Mouse (Mus musculus) intestine, embryonic 16.5 days (tissue): ENCODE results near the gene Coq5. TPM values are rescaled to one million over a fixed set of nuclear protein-coding genes. Genes with fewer than 3 reads are reported as not detected.

Experiments
- ATAC-seq: fragments of 200-750 bp; cut with Nextera tagmentation; 2 replicates; pipeline ENCODE4 v1.8.0; 2017; ENCODE audit warnings: moderate TSS enrichment, moderate library complexity
- H3K27ac ChIP-seq: fragments of 300-500 bp; sonication (generic); 2 replicates; pipeline ENCODE4 v1.5.1; 2014; ENCODE audit warnings: mild to moderate bottlenecking, low read length
- H3K27me3 ChIP-seq: fragments of 300-500 bp; sonication (generic); replicated peaks from 2 replicates; pipeline ENCODE4 v1.6.1; 2014; ENCODE audit warnings: low read length, control low read depth, mixed read lengths; ENCODE audit not compliant: control insufficient read depth, insufficient read depth
- H3K36me3 ChIP-seq: fragments of 300-500 bp; sonication (generic); 2 replicates; pipeline ENCODE4 v1.6.1; 2014; ENCODE audit warnings: low read length, control low read depth; ENCODE audit not compliant: control insufficient read depth, insufficient read depth
- H3K4me1 ChIP-seq: fragments of 300-500 bp; sonication (generic); 2 replicates; pipeline ENCODE4 v1.6.1; 2014; ENCODE audit warnings: low read length, control low read depth, mixed read lengths; ENCODE audit not compliant: control insufficient read depth, insufficient read depth
- H3K4me2 ChIP-seq: fragments of 300-500 bp; sonication (generic); 2 replicates; pipeline ENCODE4 v1.6.1; 2014; ENCODE audit warnings: low read depth, low read length, control low read depth
- H3K4me3 ChIP-seq: fragments of 300-500 bp; sonication (generic); 2 replicates; pipeline ENCODE4 v1.5.1; 2014; ENCODE audit warnings: mild to moderate bottlenecking, low read length
- H3K9ac ChIP-seq: fragments of 300-500 bp; sonication (generic); 2 replicates; pipeline ENCODE4 v1.6.1; 2014; ENCODE audit warnings: low read depth, low read length
- H3K9me3 ChIP-seq: fragments of 300-500 bp; sonication (generic); 2 replicates; pipeline ENCODE4 v1.6.1; 2016; ENCODE audit warnings: low read length, control low read depth; ENCODE audit not compliant: control insufficient read depth
- WGBS: fragments of 180-500 bp; shearing (Covaris S2); extraction: QIAGEN DNeasy Blood & Tissue Kit; methylation state at CpG from one replicate; pipeline ENCODE4 v1.1.7; 2014; 5-methylcytosine and 5-hydroxymethylcytosine counted together
- polyA plus RNA-seq: library from polyadenylated mRNA; unstranded; fragments of >200 nt; fragmentation: Nextera tagmentation; extraction: Ambion mirVana; gene quantifications from 2 replicates; pipeline ENCODE4 v1.2.1, GENCODE M21; 2015

Coq5 gene
- polyA plus RNA-seq, 1 experiment from 2014 or later = 72.9 TPM

DNA sequence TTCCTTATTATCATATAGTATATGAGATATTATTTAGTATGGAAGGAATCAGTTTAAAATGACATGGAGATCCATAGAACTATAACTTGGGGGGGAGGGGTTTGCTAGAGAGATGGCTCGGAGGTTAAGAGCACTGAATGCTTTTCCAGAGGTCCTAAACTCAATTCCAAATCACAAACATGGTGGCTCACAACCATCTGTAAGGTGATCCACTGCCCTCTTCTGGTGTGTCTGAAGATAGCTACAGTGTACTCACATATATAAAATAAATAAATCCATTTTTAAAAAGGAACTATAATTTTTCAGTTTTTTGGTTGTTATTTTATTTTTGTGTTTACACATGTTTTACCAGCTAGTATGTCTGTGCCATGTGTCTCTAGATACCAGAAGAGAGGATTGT lies 5.1 kb upstream of the Coq5 start:
- Histone ChIP-seq H3K36me3 (no peaks in the 10 kb centered on the region; the same call in 1 of the 2 replicates), H3K27ac (no peak overlapping the region), H3K4me1 (peaks cover 28% of the 10 kb centered on the region), H3K9ac (no peak overlapping the region), H3K9me3 (0 out of 2 replicates have a peak, but pooled peaks cover 3% of the 10 kb centered on the region), H3K4me2 (no peak overlapping the region), H3K4me3 (no peak overlapping the region), H3K27me3 (no peaks in the 10 kb centered on the region)
- 78% methylated on average over 1 of the region's 1 CpGs for WGBS
- no peak for ATAC-seq

DNA sequence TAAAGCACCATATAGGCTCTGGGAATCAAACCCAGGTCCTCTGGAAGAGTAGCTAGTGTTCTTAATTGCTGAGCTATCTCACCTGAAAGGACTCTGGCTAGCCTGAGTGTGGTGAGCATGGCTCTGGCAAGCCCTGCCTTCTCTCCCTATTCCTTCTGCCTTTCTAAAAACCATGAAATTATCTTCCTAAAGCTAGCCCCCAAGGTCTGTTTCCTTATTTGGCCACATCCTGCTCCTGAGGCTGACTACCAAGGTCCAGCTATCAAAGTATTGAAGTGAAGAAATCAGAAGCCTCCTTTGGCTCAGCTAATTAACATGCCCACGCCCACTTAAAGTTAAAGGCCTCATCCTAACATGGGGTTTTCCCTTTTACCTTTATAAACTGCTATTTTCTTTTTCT lies 4.7 kb upstream of the Coq5 start:
- Histone ChIP-seq H3K4me3 (no peak overlapping the region), H3K27ac (no peak overlapping the region), H3K27me3 (no peaks in the 10 kb centered on the region), H3K9ac (no peak overlapping the region), H3K4me1 (peaks cover 24% of the 10 kb centered on the region), H3K4me2 (no peak overlapping the region), H3K36me3 (no peaks in the 10 kb centered on the region; the same call in 1 of the 2 replicates), H3K9me3 (0 out of 2 replicates have a peak, but pooled peaks cover 3% of the 10 kb centered on the region)
- no peak for ATAC-seq
- WGBS = 81% methylated on average over 1 of the region's 1 CpGs

DNA sequence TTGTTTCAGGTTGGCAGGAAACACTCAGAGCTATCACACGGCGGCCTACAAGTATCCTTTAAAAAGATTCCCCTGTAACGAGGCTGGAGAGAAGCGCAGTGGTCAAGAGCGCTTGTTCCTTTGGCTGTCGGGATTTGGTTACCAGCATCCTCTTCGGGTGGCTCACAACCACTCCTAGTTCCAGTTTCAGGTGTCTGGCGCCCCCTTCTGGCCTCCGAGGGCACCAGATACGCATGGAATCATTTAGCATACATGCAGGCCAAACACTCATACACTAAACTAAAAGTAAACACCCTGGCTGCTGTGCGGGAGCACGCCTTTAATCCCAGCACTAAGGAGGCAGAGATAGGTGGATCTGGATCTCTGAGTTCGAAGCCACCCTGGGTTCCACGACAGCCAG lies 3.5 kb upstream of the Coq5 start:
- Histone ChIP-seq H3K27me3 (no peaks in the 10 kb centered on the region), H3K36me3 (no peaks in the 10 kb centered on the region), H3K4me2 (no peak overlapping the region), H3K9me3 (0 out of 2 replicates have a peak, but pooled peaks cover 3% of the 10 kb centered on the region), H3K9ac (no peak overlapping the region), H3K27ac (no peak overlapping the region), H3K4me1 (peaks cover 16% of the 10 kb centered on the region), H3K4me3 (no peak overlapping the region)
- 40% methylated on average over 14 of the region's 14 CpGs for WGBS
- ATAC-seq = no peak

DNA sequence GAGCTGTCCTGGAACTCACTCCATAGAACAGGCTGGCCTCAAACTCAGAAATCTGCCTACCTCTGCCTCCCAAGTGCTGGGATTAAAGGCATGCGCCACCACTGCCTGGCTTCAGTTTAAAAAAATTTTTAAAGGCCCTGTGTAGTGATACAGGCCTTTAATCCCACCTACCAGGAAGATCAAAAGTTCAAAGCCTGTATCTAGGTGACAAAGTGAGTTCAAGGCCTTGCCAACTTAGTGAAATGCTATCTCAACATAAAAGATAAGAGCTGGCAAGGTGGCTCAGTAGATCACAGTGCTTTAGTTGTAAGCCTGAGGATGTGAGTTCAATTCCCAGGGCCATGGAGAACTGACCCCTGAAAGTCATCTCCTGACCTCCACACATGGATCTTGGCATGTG lies 1.4 kb upstream of the Coq5 start:
- Histone ChIP-seq H3K4me3 (no peak overlapping the region), H3K4me1 (peaks cover 13% of the 10 kb centered on the region; the same call in 1 of the 2 replicates), H3K4me2 (no peak overlapping the region), H3K9me3 (0 out of 2 replicates have a peak, but pooled peaks cover 3% of the 10 kb centered on the region), H3K27me3 (no peaks in the 10 kb centered on the region), H3K27ac (no peak overlapping the region), H3K36me3 (no peaks in the 10 kb centered on the region), H3K9ac (no peak overlapping the region)
- WGBS = 56% methylated on average over 1 of the region's 1 CpGs
- no peak for ATAC-seq

DNA sequence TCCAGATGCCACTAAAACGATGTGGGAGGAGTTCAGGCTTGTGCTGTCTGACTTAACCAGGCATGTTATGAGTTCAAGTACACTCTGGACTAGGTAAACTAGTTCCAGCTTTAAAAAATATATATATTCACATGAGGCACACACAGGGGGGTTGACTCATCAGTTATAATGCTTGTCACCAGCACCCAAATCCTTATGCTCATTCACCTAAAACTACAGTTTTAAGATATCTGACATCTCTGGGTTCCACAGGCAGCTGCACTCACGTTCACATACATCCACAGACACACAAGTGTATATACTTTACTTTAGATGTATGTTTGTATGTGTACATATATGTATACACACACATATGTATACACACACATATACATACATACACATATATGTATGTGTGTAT lies 681 bp upstream of the Coq5 start:
- no peak overlapping the region for H3K9ac ChIP-seq
- WGBS = 57% methylated on average over 2 of the region's 2 CpGs
- H3K4me2 ChIP-seq = no peak overlapping the region
- ATAC-seq = no peak
- H3K27me3 ChIP-seq = no peaks in the 10 kb centered on the region
- H3K36me3 ChIP-seq = no peaks in the 10 kb centered on the region
- no peak overlapping the region for H3K4me3 ChIP-seq
- no peak overlapping the region for H3K27ac ChIP-seq
- H3K9me3 ChIP-seq = 0 out of 2 replicates have a peak, but pooled peaks cover 3% of the 10 kb centered on the region
- H3K4me1 ChIP-seq = peaks cover 7% of the 10 kb centered on the region; the same call in 1 of the 2 replicates

DNA sequence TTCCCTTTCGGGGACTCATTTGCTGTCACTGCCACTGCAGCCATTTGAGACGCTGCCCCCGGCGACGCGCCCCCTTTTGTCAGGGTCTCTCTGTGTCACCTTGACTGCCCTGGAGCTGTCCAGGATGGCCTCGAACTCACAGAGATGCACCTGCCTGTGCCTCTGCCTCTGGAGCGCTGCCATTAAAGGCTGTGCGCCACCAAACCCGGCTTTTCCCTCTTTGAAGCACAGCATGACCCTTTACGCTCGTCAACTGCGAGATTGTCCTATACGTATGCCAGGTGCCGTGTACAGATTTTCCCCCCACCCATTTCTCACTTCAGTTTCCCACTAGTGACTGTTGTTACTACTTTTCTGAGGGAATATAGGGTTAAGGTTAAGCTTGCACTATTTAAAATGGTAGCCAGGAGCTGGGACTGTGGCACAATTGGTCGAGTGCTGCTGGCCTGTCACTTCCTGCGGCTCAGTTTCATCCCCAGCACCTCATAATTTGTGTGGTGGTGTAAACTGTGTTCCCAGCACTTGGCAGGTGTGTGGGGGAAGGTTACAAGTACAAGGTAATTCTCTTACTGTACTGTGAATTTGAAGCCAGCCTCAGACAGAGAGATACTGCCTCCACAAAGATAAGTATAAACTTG lies 703 bp downstream of the Coq5 start:
- no peaks in the 10 kb centered on the region for H3K27me3 ChIP-seq
- no peak; the same call in none of the 2 replicates for ATAC-seq
- 0 out of 2 replicates have a peak, but pooled peaks cover 3% of the 10 kb centered on the region for H3K9me3 ChIP-seq
- no peaks in the 10 kb centered on the region for H3K36me3 ChIP-seq
- H3K4me3 ChIP-seq = peak overlapping the region; percentile 94
- WGBS = 6% methylated on average over 17 of the region's 17 CpGs
- peak overlapping the region; percentile 90 for H3K4me2 ChIP-seq
- peaks cover 7% of the 10 kb centered on the region; the same call in 1 of the 2 replicates for H3K4me1 ChIP-seq
- peak overlapping the region; percentile 69; the same call in 1 of the 2 replicates for H3K27ac ChIP-seq
- H3K9ac ChIP-seq = peak overlapping the region; percentile 86

DNA sequence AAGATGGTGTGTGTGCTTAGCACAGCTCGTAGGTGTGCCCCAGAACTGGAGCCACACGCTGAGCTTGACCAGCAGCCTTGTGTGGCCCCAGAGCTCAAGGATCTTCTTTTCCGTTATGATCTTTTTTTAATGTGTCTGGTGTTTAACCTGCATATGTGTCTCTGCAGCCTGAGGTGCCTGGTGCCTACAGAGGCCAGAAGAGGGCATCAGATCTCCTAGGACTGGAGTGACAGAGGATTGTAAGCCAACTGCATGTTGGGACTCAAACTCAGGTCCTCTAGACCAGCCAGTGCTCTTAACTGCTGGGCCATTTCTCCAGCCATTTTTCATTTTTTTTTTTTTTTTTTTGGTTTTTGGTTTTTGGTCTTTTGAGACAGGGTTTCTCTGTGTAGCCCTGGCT lies 5.3 kb downstream of the Coq5 start:
- peaks cover 4% of the 10 kb centered on the region; the same call in 1 of the 2 replicates for H3K4me1 ChIP-seq
- no peaks in the 10 kb centered on the region for H3K27me3 ChIP-seq
- no peak overlapping the region for H3K4me2 ChIP-seq
- ATAC-seq = no peak
- H3K4me3 ChIP-seq = no peak overlapping the region
- no peak overlapping the region for H3K9ac ChIP-seq
- H3K9me3 ChIP-seq = no peaks in the 10 kb centered on the region
- 83% methylated on average over 3 of the region's 3 CpGs for WGBS
- H3K27ac ChIP-seq = no peak overlapping the region
- H3K36me3 ChIP-seq = 0 out of 2 replicates have a peak, but pooled peaks cover 3% of the 10 kb centered on the region

DNA sequence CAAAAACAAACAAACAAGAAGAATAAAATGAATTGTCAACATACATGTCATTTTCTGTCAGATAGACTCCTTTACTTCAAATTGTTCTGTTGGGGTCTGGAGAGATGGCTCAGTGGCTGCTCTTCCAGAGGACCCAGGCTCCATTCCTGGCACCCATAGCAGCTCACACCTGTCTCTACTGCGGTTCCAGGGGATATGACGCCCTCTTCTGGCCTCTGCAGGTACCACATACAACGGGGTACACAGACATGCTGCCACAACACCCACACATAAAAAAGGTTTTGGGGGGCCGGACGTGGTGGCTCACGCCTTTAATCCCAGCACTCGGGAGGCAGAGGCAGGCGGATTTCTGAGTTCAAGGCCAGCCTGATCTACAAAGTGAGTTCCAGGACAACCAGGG lies 14.7 kb downstream of the Coq5 start:
- Histone ChIP-seq H3K36me3 (peaks cover 15% of the 10 kb centered on the region; the same call in 1 of the 2 replicates), H3K27me3 (no peaks in the 10 kb centered on the region)

DNA sequence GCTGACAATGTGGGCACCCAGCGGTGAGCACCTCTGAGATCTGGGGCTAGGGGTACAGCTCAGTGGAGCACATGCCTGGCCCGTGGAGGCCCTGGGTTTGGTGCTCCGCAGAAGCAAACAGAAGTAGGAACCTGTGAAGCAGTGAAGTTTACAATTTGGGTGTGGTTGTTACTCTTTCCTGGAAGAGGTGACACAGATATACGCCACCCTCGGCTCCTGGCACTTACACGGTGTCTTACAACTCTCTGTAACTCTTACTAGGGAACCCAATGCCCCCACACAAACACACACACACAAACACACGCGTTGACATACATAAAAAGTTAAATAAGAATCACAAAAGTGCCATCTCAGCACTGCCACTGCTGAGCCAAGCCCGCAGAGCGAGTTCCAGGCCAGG lies 16.9 kb downstream of the Coq5 start:
- WGBS = 70% methylated on average over 10 of the region's 10 CpGs
- no peak for ATAC-seq
- Histone ChIP-seq H3K4me1 (peaks cover 16% of the 10 kb centered on the region), H3K27me3 (no peaks in the 10 kb centered on the region), H3K9ac (no peak overlapping the region), H3K27ac (peak overlapping the region; percentile 21; the same call in 1 of the 2 replicates), H3K4me2 (no peak overlapping the region), H3K36me3 (peaks cover 15% of the 10 kb centered on the region; the same call in 1 of the 2 replicates), H3K9me3 (no peaks in the 10 kb centered on the region), H3K4me3 (no peak overlapping the region)

More for the DNA sequence above, 14.7 kb downstream of the Coq5 start:
- Histone ChIP-seq H3K4me2 (no peak overlapping the region), H3K9me3 (no peaks in the 10 kb centered on the region), H3K9ac (no peak overlapping the region), H3K4me1 (peaks cover 12% of the 10 kb centered on the region), H3K4me3 (no peak overlapping the region), H3K27ac (no peak overlapping the region)
- ATAC-seq = no peak
- 91% methylated on average over 8 of the region's 8 CpGs for WGBS
